Mouse (Mus musculus) monocyte, adult 5-6 weeks (primary cell): Measurements from ENCODE around the gene Babam2. TPM values are rescaled to one million over a fixed set of nuclear protein-coding genes. Genes with fewer than 3 reads are reported as not detected.

ENCODE experiments used
- ATAC-seq: fragments of 153-309, 156-312 bp; replicated peaks from 2 replicates; pipeline ENCODE4 v1.8.0; 2017; ENCODE audit warnings: mild to moderate bottlenecking; ENCODE audit not compliant: low TSS enrichment, insufficient number of reproducible peaks, severe bottlenecking, poor library complexity, low FRiP score
- total RNA-seq: library from RNA; stranded (forward); fragments of 200-1000, 200-491, 200-594 nt; gene quantifications from 3 replicates; pipeline ENCODE4 v1.2.3, GENCODE M21; 2017

Babam2 gene
- total RNA-seq, 1 experiment from 2014 or later: 35.1 TPM

DNA sequence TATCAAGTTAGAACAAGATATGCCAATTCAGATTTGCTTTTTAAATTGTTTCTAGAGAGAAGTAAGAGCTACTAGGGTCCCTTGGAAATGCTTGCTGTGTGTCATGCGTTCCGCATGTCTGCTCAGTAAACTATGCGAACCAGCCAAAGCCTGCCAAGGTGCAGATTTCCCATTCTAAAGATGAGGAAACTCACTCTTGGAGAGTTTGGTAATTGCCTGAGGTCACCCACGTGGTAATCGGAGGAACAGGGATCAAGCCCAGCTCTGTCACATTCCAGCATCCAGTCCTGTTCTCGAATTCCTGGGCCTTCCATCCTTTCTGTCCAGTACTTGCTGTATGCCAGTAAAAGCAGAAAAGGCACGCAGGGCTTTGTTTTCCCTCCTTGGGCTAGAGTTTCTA lies 345.7 kb downstream of the Babam2 start:
- no peak for ATAC-seq

- no peak for ATAC-seq
Measured at GRCm38 (mm10) chr5:32043996-32044395, 346.5 kb downstream of the Babam2 start.

DNA sequence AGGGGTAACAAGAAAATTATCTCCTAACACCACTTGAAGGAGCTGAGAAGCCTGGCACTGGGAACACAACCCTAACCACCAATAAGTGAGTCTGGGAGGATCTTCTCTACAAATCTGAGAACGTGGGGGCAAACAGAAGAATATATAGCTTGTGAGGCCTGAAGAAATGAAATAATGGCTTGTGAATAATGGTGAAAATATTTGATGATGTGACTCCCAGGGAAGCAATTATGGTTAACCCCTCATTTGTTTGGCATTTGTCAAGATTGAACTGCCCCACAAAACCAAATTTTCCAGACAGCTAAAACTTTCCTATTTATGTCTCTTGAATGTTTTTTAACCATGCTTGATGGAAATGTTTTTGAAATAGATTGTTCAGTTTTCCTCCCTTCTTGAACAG lies 354.4 kb downstream of the Babam2 start:
- no peak for ATAC-seq

DNA sequence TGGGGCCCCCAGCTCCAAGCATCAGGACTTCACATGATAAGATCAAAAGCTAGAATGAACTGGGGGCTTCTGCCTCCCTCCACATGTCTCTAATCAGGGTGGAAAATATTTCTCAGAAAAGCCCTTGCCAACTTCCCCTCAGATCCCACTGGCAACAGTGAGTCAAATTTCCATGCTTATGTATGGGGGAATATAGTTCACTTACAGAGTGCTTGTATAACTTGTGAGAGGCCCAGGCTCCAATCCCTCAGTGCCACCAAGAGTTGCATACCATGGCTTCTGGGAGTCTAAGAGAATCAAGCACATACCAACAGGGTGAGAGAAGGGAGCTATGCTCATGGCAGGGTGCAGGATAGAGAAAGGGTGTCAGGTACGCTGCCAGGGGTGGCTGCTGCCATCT lies 355.0 kb downstream of the Babam2 start:
- ATAC-seq: no peak

- ATAC-seq: no peak
Measured at GRCm38 (mm10) chr5:32053476-32053875, 356.0 kb downstream of the Babam2 start.

DNA sequence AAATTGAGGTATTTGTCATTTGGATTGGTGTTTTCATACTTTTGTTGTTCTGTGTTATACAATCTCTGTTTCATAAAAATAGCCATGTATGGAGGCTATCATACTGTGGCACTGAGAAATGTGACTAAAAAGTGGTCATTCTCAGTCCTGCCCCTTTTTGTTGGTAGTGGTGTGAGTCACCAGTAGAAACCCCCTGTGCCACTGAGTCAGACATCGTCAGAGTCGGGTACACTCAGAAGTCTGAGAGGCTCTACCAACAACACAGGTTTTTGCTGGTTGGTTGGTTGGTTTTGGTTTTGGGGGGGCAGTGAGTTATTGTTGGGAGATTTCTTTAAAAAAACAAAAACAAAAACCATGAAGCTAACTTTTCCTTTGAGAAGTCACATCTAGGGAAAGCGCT lies 358.2 kb downstream of the Babam2 start:
- no peak for ATAC-seq

DNA sequence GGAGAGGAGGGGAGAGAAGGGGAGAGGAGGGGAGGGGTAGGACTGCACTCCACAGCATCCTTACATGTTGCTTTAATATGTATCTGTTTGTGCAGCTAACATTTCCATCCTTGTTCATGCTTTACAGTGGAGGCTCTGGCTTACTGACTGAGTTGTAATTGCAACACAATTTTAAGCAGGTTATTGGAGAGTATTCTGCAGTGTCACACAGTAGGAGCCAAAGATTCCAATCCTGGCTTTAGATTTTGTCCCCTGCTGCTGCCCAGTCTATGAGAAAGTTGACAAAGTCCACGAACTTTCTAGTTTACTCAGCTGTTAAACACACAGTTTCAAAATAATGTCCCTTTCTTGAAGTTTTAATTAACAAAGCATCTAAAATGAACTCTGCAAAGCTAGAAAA lies 358.6 kb downstream of the Babam2 start:
- ATAC-seq: no peak

- no peak for ATAC-seq
Measured at GRCm38 (mm10) chr5:32058481-32059253, 361.2 kb downstream of the Babam2 start.

DNA sequence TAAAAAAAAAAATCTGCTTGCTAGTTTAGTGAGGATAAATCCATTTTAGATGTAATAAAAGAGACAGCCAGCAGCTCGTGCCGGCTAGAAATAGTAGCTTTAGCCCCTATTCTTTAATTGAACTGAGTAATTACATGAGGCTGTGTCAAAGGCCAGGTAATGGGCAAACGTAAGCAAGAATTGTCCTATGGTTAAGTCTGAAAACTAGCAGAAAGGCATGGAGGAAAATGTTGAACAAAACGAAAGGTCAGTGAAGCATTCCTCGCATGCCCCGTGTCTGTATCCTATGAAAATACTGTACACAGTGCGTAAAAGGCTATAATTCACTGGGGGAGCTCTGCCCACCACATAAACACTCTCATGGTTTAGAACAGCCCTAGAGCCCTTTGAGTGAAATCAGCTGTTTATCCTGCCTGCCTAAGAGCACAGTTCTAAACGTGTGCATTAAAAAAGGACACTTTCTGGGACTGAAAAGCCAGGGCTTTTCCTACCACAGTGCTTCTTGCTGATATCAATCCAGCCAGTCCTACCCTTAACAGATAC lies 361.8 kb downstream of the Babam2 start:
- no peak for ATAC-seq

DNA sequence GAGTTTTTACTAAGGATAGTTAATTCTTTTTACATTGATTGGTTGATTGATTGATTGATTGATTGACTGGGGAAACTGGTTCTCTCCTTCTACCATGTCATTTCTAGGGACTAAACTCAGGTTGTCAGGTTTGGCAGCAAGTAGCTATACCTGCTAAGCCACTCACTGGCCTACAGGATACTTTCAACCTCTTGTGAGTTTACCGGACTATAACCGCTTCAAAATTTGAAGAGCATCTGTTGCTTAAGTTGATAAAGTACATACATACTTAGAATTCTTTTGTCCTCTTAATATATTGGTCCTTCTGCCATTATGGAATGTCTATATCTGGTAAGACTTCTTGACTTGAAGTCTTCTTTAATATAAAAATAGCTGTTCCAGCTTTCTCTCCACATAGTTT lies 363.0 kb downstream of the Babam2 start:
- ATAC-seq: no peak

DNA sequence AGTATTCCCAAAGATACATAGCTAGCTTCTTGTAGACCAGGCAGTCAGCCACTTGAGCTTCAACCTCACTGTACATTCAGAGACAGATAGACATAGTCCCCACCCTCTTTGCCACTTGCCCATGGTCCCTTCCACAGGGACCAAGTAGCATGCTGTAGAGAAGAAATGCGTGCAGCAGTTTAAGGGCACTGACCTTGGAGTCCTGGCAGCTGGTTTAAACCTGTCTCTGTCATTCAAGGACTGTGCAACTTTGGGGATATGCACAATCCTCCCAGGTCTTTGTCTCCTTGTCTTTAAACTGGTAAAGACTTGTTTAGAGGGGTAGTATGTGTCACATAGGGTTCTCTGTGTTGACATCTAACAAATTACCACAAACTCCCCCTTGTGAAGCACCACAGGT lies 364.4 kb downstream of the Babam2 start:
- ATAC-seq: no peak

DNA sequence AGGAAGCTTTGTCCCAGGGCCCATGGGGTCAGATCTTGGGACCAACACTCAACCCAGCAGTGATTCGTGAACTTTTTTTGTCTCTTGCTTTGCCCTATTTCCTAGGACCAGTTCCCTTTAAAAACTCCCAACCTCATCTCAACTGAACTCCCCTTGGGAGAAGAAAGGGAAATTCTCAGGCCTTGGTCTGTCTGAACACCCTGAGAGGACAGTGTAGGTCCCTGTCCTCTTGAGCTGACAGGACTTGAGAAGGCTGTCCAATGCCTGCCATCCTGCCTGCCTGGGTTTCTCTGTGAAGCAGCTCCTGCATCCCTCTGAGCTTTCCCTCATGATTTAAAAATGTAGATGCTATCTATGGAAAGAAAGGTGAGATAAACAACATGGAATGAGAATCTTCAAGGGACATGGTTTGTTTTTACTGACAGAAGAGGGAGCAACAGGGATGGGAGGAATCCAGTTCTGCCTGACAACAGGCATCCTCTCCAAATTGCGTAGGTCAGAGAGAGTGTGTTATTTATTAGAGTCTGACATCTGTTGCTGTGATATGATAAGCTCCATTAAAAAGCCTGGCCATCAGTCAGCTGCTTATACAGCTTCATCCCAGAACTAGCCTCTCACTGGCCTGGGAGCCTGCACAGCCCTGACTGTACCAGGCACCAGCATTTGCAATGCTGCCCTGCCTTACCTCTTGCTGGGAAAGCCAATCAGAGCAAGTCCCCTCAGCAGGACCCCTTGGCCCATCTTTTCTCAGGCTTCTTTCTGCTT lies 367.0 kb downstream of the Babam2 start:
- no peak for ATAC-seq

DNA sequence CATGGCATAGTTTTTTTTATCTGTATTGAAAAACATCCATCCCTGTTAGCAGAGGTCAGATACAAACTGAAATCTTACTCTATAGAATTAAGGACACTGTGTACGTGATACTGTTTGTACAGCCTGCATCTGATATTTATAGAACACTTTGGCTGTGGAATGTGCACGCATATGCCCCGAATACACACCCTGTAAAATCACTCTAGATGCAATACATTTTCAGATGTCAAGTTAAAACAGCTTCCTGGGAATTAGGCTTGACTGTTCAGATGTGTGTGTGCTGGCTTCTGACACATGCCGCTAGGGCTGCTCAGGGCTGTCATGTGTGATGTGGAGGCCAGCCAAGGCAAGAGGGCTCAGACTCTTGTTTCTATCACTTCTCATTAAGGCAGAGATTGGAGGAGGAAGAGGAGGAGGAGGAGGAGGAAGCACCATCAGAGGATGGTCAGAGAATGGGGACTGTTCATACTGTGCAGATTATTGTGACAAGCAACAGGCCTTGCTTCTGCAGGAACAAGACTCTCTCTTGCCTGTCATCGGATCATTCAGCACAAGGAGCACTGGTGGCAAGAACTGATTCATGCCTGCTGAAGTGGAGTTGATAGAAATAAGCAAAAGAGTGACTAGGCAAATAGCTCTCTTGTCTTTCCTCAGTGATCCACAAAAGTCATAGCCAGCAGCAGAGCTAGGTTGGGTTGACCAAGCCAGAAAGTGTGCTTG lies 368.7 kb downstream of the Babam2 start:
- no peak for ATAC-seq

- ATAC-seq: no peak
Measured at GRCm38 (mm10) chr5:32066839-32067238, 369.4 kb downstream of the Babam2 start.

- no peak for ATAC-seq
Measured at GRCm38 (mm10) chr5:32068616-32069015, 371.1 kb downstream of the Babam2 start.

- ATAC-seq: no peak
Measured at GRCm38 (mm10) chr5:32069096-32069495, 371.6 kb downstream of the Babam2 start.

GRCm38 (mm10) chr5:32069566-32070169 lies 372.2 kb downstream of the Babam2 start:
- ATAC-seq: no peak

DNA sequence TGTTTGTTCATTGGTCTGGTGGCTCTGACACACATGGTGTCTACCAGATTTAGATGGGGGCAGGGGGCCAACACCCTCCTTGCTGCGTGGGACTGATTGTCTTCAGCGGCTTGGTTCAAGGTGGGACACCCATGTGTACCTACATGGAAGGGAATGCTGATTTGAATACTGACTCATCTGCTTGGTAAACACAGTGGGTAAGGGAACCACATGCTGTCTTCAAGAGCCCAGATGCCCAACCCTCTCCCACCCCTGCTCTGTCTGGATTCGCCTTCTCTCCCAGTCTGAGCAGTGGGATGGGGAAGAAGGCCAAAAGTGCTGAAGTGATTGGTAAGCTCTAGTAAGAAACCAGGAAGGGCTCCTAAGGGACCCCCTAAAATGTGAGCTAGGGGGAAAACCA lies 373.3 kb downstream of the Babam2 start:
- no peak for ATAC-seq

DNA sequence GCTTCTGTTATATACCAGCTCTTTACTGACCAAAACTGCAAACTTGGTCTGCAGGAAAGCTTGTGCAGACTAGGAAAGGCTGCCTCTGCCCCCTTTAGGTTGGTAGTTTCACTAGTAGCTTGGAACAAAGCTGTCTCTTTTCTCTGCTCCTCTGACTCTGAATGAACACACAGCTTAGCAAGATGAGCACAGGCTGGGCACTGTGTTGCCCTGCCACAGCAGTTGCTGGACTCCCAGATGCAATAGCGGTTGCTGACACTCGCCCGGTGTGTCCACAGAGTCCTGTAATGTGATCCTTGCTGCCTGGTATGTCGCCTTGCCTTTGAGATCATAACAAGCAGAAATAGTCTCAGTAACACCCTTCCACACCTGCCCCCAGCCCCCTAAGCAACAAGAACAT lies 373.8 kb downstream of the Babam2 start:
- no peak for ATAC-seq
